Mouse (Mus musculus) limb, embryonic 14.5 days (tissue): Measurements from ENCODE around the gene Dhx16. TPM values are rescaled to one million over a fixed set of nuclear protein-coding genes. Genes with fewer than 3 reads are reported as not detected.

Experiments
- ATAC-seq: fragments of 200-750 bp; cut with Nextera tagmentation; 2 replicates; pipeline ENCODE4 v1.8.0; 2017; ENCODE audit warnings: low read depth, moderate number of reproducible peaks, moderate TSS enrichment; ENCODE audit not compliant: low FRiP score
- DNase-seq: peaks from one replicate; pipeline ENCODE4 v3.0.0-alpha.2; 2015; ENCODE audit warnings: low spot score
- H3K27ac ChIP-seq: fragments of 300-500 bp; sonication (generic); replicated peaks from 2 replicates; pipeline ENCODE4 v1.5.1; 2014; ENCODE audit warnings: low read depth, mild to moderate bottlenecking, low read length, moderate library complexity, mixed read lengths
- H3K27me3 ChIP-seq: fragments of 300-500 bp; sonication (generic); 2 replicates; pipeline ENCODE4 v1.6.1; 2014; ENCODE audit warnings: low read length, mixed read lengths; ENCODE audit not compliant: control insufficient read depth, insufficient read depth
- H3K36me3 ChIP-seq: fragments of 300-500 bp; sonication (generic); 2 replicates; pipeline ENCODE4 v1.6.1; 2014; ENCODE audit warnings: mild to moderate bottlenecking, low read length, moderate library complexity, mixed read lengths; ENCODE audit not compliant: control insufficient read depth, insufficient read depth
- H3K4me1 ChIP-seq: fragments of 300-500 bp; sonication (generic); 2 replicates; pipeline ENCODE4 v1.6.1; 2014; ENCODE audit warnings: antibody characterized with exemption, low read length, mixed read lengths; ENCODE audit not compliant: control insufficient read depth, insufficient read depth
- H3K4me2 ChIP-seq: fragments of 300-500 bp; sonication (generic); replicated peaks from 2 replicates; pipeline ENCODE4 v1.6.1; 2014; ENCODE audit warnings: low read depth, mild to moderate bottlenecking, low read length, moderate library complexity; ENCODE audit not compliant: severe bottlenecking
- H3K4me3 ChIP-seq: fragments of 300-500 bp; sonication (generic); replicated peaks from 2 replicates; pipeline ENCODE4 v1.5.1; 2014; ENCODE audit warnings: low read length
- H3K9ac ChIP-seq: fragments of 300-500 bp; sonication (generic); 2 replicates; pipeline ENCODE4 v1.6.1; 2014; ENCODE audit warnings: mild to moderate bottlenecking, low read depth, low read length, moderate library complexity; ENCODE audit not compliant: severe bottlenecking
- H3K9me3 ChIP-seq: fragments of 300-500 bp; sonication (generic); 2 replicates; pipeline ENCODE4 v1.6.1; 2016; ENCODE audit warnings: low read length; ENCODE audit not compliant: control insufficient read depth
- POLR2A ChIP-seq: fragments of 200-500 bp; IDR thresholded peaks from 2 replicates; pipeline ENCODE4 v1.8.0; 2012; ENCODE audit warnings: inconsistent platforms, mild to moderate bottlenecking, moderate library complexity, borderline replicate concordance; ENCODE audit not compliant: insufficient read depth, insufficient read length; ENCODE audit errors: extremely low read depth
- WGBS: fragments of 180-500 bp; shearing (Covaris S2); extraction: QIAGEN DNeasy Blood & Tissue Kit; methylation state at CpG from one replicate; pipeline ENCODE4 v1.1.7; 2014; 5-methylcytosine and 5-hydroxymethylcytosine counted together
- polyA plus RNA-seq, 2 experiments: library from polyadenylated mRNA; depleted of rRNA in 1 of 2; stranded (reverse) in 1 of 2; unstranded in 1 of 2; fragments of >200 nt; fragmentation: Nextera tagmentation in 1 of 2; extraction: Ambion mirVana in 1 of 2; gene quantifications; 2 replicates each; pipeline versions ENCODE4 v1.2.1 to v1.2.3; 2012 to 2014

Dhx16 gene
- polyA plus RNA-seq, 2 experiments: 40.0 to 78.6 TPM

DNA sequence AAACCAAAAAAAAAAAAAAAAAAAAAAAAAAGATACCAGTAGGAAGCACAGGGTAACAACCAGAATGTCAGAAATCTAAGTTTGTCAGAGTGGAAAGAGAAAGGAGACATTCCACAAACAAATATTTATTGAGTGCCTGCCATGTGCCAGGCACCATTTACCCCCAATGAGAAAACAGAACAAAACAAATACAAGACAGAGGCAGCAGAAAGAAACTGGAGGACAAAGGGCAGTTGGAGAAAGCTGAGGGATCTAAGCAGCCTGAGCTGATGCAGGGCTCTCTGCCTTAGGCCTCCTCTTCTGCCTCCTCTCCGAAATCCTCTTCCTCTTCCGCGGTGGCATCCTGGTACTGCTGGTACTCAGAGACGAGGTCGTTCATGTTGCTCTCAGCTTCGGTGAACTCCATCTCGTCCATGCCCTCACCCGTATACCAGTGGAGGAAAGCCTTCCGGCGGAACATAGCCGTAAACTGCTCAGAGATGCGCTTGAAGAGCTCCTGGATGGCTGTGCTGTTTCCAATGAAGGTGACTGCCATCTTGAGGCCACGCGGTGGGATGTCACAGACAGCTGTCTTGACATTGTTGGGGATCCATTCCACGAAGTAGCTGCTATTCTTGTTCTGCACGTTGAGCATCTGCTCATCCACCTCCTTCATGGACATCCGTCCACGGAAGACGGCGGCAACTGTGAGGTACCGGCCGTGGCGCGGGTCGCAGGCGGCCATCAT, 44.8 kb upstream of the Dhx16 start:
- no peak for DNase-seq
- Histone ChIP-seq H3K36me3 (peaks cover 63% of the 10 kb centered on the region), H3K27me3 (no peaks in the 10 kb centered on the region), H3K4me3 (peak overlapping the region; percentile 52), H3K9me3 (no peaks in the 10 kb centered on the region), H3K9ac (0 out of 2 replicates have a peak overlapping the region, but pooled peaks have one; percentile 25), H3K4me2 (peak overlapping the region; percentile 74), H3K27ac (no peak overlapping the region), H3K4me1 (peaks cover 28% of the 10 kb centered on the region)
- no peak for ATAC-seq
- no peak for TF ChIP-seq POLR2A
- WGBS: 73% methylated on average over 26 of the region's 26 CpGs

DNA sequence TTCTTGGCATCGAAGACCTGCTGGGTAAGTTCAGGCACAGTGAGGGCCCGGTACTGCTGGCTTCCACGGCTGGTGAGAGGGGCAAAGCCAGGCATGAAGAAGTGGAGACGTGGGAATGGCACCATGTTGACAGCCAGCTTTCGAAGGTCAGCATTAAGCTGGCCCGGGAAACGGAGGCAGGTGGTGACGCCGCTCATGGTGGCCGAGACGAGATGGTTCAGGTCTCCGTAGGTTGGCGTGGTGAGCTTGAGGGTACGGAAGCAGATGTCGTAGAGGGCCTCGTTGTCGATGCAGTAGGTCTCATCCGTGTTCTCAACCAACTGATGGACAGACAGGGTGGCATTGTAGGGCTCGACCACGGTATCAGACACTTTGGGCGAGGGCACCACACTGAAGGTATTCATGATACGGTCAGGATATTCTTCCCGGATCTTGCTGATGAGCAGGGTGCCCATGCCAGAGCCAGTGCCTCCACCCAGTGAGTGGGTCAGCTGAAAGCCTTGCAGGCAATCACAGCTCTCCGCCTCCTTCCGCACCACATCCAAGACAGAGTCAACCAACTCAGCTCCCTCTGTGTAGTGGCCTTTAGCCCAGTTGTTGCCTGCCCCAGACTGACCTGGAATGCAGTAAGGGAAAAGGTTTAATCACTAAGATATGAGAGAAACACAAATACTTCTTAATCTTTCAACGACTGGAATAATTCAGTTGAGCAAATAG, 44.0 kb upstream of the Dhx16 start:
- Histone ChIP-seq H3K9ac (0 out of 2 replicates have a peak overlapping the region, but pooled peaks have one; percentile 25), H3K4me2 (peak overlapping the region; percentile 74), H3K4me3 (peak overlapping the region; percentile 52), H3K4me1 (peaks cover 26% of the 10 kb centered on the region), H3K27me3 (no peaks in the 10 kb centered on the region), H3K9me3 (no peaks in the 10 kb centered on the region), H3K36me3 (peaks cover 60% of the 10 kb centered on the region), H3K27ac (no peak overlapping the region)
- ATAC-seq (no peak), DNase-seq (no peak)
- 74% methylated on average over 26 of the region's 26 CpGs for WGBS
- TF ChIP-seq POLR2A: no peak

DNA sequence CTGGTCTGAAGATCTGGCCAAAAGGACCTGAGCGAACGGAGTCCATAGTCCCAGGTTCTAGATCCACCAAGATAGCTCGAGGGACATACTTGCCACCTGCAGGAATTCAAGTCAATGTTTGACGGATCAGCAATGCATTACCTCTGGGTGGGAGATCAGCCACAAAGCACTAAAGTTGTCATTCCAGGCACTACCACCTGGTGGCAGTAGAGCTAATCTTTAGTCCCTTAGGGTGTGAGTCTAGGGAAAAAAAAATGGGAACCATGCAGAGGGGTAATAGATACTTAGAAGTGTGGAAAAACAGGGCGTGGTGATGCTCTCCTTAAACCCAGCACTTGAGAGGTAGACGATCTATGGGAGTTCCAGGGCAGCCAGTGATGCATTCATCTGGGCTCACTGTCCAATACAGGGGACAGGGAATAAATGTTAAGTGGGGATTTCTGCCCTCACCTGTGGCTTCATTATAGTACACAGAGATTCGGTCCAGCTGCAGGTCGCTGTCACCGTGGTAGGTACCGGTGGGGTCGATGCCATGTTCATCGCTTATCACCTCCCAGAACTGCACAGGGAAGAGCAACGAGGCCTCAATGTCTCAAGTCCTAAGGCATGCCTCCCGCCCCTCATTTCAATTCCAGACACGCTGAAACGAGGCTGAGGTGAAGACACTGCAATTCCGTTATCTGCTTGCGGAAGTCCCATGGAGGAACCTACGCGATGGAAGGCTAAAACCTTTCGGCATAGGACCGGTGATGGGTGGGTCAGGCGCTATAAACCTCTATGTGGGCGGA, 43.2 kb upstream of the Dhx16 start:
- peaks cover 56% of the 10 kb centered on the region for H3K36me3 ChIP-seq
- WGBS: 7% methylated on average over 24 of the region's 24 CpGs

DNA sequence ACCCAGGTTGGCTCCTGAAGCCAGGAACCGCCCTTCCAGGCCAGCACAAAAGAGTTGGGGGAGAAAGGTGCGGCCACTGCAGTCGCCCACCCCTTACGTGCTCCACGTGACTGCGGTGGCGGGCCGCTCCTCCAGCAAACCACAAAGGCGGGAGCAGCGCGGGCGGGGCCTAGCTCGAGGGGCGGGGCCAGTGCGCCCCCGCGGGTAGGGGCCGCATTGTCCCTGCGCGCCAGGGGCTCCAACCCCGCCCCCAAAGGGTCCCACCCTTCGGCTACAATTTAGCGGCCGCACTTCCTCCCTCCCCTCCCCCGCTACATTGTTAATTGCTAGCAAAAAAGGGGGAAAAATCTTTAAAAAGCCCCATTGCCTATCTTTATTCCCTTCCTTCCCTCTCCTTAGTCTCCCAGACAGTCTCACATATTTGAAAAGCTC, 42.6 kb upstream of the Dhx16 start:
- Histone ChIP-seq H3K27me3 (no peaks in the 10 kb centered on the region), H3K36me3 (peaks cover 50% of the 10 kb centered on the region), H3K27ac (peak overlapping the region; percentile 92), H3K4me1 (peaks cover 26% of the 10 kb centered on the region), H3K4me3 (peak overlapping the region; percentile 52), H3K4me2 (peak overlapping the region; percentile 74), H3K9ac (peak overlapping the region; percentile 92), H3K9me3 (no peaks in the 10 kb centered on the region)
- under 1% methylated on average over 23 of the region's 25 CpGs for WGBS
- ATAC-seq (peak; percentile 44), DNase-seq (peak; percentile 96)
- TF ChIP-seq POLR2A: no peak

More for the DNA sequence above, 43.2 kb upstream of the Dhx16 start:
- TF ChIP-seq POLR2A: no peak
- Histone ChIP-seq H3K9me3 (no peaks in the 10 kb centered on the region), H3K4me1 (peaks cover 26% of the 10 kb centered on the region), H3K4me3 (peak overlapping the region; percentile 52), H3K4me2 (peak overlapping the region; percentile 74), H3K9ac (peak overlapping the region; percentile 92), H3K27ac (peak overlapping the region; percentile 92), H3K27me3 (no peaks in the 10 kb centered on the region)
- DNase-seq (peak; percentile 98), ATAC-seq (no peak)

DNA sequence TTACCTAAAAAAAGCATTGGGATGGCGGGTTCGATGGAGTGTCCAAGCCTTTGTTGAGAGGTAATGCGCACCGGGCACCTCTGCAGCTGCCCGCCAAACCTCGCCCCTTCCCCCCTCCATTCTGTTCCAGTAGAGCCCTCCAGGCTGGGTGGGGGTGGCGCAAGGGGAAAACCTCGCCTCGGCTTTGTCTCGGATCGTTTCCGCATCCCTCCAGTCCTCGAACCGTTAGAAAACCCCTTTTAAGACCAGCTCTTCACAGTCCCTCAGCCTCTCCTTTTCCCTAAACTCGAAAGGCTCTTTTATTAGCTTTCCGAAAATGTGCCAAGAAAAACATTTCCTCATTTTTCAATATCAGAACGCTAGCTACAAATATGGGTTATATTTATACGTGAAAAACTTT, 42.1 kb upstream of the Dhx16 start:
- peaks cover 45% of the 10 kb centered on the region for H3K36me3 ChIP-seq
- H3K4me2 ChIP-seq: peak overlapping the region; percentile 74
- no peaks in the 10 kb centered on the region for H3K9me3 ChIP-seq
- DNase-seq (peak; percentile 56), ATAC-seq (no peak)
- peak overlapping the region; percentile 92 for H3K9ac ChIP-seq
- peak overlapping the region; percentile 92 for H3K27ac ChIP-seq
- H3K27me3 ChIP-seq: no peaks in the 10 kb centered on the region
- under 1% methylated on average over 17 of the region's 18 CpGs for WGBS
- H3K4me3 ChIP-seq: peak overlapping the region; percentile 52
- peak; percentile 67; the same call in 1 of the 2 replicates for TF ChIP-seq POLR2A
- H3K4me1 ChIP-seq: peaks cover 31% of the 10 kb centered on the region
